Mouse (Mus musculus) kidney, adult 2 months (tissue): ENCODE measurements around the gene Ndufa7.

Source experiments
- CTCF ChIP-seq: fragments of 200-500 bp; conservative IDR thresholded peaks from 2 replicates; pipeline ENCODE4 v1.5.1; 2011; ENCODE audit warnings: low read depth, mild to moderate bottlenecking, control low read depth, low read length, moderate library complexity, mixed read lengths; ENCODE audit not compliant: insufficient read depth, insufficient read length
- POLR2A ChIP-seq: fragments of 200-500 bp; IDR thresholded peaks from one replicate; pipeline ENCODE4 v1.6.1; 2011; ENCODE audit warnings: low read depth, low read length, control low read depth

GRCm38 (mm10) chr17:33828892-33829291 lies 4.5 kb downstream of the Ndufa7 start:
- TF ChIP-seq POLR2A (no peak), CTCF (0 out of 2 replicates have a peak, but pooled peaks have one; percentile 7)
